Mouse (Mus musculus): ENCODE data around the gene Fam193b. TPM values are rescaled to one million over a fixed set of nuclear protein-coding genes. Genes with fewer than 3 reads are reported as not detected.

The Fam193b gene
- total RNA-seq, 2 experiments from 2014 or later: 61.9 to 82.4 TPM

DNA sequence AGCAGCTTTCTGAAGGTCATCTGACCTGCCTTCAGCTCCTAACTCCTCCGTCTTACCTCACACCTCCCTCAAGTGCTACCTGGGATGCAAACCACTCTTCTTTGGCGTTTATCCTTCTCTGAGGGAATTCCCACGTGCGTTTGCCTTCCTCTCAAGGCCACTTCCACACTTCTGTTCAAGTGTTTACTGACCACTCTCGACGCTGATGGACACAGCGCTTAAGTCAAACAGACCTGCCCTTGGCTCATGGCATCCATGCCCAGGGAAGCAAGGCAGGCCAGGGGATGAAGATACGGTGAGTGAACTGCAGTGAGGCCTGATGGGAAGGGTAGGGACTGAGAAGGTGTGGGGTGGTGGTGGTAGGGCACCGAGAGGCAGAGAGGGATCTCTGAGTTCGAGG is 70.3 kb downstream of the Fam193b start:
- no peak for DNase-seq (ENCODE audit: low spot score in 2 of 2)

DNA sequence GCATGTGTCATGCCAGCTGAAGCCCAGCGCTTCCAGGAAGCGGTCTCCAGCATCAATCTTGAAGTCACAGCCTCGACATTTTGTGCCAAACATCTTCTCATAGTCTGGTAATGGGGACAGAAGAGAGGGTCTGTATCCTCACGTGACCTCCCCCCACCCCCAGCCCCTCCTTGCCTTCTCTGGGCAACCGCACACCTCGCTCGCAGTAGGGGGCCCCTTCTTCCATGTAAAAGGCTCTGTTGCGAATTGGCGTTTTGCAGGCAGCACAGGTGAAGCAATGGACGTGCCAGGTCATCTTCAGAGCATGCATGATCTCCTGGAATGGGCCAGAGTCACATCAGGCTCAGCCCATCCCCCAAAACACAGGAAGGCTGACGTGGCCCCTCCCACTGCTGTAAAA is 72.0 kb downstream of the Fam193b start:
- DNase-seq (ENCODE audit: low spot score in 2 of 2): no peak

DNA sequence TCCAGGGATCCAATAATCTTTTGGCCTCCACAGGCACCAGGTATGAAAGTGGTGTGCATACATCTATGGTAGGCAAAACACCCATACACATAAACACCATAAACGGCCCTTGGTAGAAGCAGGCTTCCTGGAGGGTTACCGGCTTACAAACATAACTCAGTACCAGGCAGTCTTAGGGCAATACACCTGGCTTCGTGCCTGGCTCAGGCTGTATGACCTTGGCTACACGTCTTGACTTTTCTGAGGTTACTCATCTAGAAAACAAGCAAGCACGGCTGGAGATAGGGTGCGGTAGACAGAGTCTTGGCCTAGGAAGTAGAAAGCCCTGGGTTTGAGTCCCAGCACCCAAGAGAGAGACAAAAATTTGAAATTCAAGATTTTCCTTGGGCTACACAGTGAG is 74.3 kb downstream of the Fam193b start:
- DNase-seq (ENCODE audit: low spot score in 2 of 2): no peak

- DNase-seq (ENCODE audit: low spot score in 2 of 2): no peak
Observed at GRCm38 (mm10) chr13:55495702-55496101, 75.2 kb downstream of the Fam193b start.

DNA sequence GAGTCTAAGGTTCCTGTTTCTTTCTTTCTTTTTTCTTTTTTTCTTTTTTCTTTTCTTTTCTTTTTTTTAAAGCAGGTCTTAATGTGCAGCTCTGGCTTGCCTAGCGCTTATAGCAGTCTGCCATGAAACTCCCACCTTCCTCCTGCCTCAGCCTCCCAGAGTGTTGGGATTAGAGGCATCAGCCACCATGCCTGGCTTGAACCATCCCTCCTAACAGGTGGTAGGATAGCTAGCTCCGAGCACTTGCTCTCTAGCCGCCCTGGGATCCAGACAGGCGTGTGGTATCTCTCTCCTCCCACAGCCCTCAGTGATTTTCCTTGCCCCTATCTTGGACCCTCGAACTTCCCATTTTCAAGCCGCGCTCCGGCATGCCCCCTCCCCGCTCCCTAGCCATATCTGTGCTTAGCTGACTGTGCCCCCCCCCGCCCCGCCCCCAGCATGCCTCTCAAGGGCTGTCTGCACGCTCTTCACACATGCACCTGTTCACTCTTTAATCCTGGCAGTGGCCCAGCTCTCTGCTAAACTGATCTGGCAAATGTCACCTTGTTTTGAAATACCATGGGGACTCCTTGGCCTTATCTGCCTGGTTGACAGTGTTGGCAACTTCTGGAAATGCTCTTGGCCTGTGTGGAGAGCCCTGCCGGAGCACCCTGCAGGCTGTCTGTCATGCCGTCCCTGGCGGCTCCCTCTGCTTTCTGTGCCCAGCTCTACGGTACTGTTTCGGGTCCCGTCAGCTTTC is 75.9 kb downstream of the Fam193b start:
- DNase-seq (ENCODE audit: low spot score in 2 of 2): peak; percentile 63 to 74

GRCm38 (mm10) chr13:55494257-55494656 is 76.7 kb downstream of the Fam193b start:
- no peak for DNase-seq (ENCODE audit: low spot score in 2 of 2)

Small RNA genes within 50 kb of the gene (microRNA-seq; reads per million reads assigned to microRNA genes)
- gene Mir6945: 4.3 to 5.8 reads per million in 2 experiments

Other genes with a start within 250 kb of the Fam193b start
- gene Rab24, start 249.2 kb downstream of the Fam193b start, total RNA-seq (2021): 10 to 100 TPM; 62.4 to 66.9 TPM
- gene Mxd3, start 241.3 kb downstream of the Fam193b start, total RNA-seq (2021): 1 to 10 TPM; 2.4 to 2.9 TPM
- gene Lman2, start 208.3 kb downstream of the Fam193b start, total RNA-seq (2021): 10 to 100 TPM; 44.7 to 49.4 TPM
- gene Rgs14, start 201.4 kb downstream of the Fam193b start, total RNA-seq (2021): 10 to 100 TPM; 28.6 to 37.0 TPM
- gene Slc34a1, start 172.9 kb downstream of the Fam193b start, total RNA-seq (2021): not detected
- gene Pfn3, start 155.9 kb downstream of the Fam193b start, total RNA-seq (2021): under 1 TPM in 1 of 2 experiments, not detected in 1; 0.75 TPM
- gene F12, start 144.3 kb downstream of the Fam193b start, total RNA-seq (2021): 1 to 10 TPM in 1 of 2 experiments, under 1 TPM in 1; 0.37 to 1.2 TPM
- 10 to 100 TPM; 76.4 to 79.2 TPM for gene Grk6, start 126.0 kb downstream of the Fam193b start, total RNA-seq (2021)
- 100 to 1,000 TPM in 1 of 2 experiments, 10 to 100 TPM in 1; 98.1 to 112 TPM for gene Prr7, start 106.9 kb downstream of the Fam193b start, total RNA-seq (2021)
- 100 to 1,000 TPM; 392 to 399 TPM for gene Dbn1, start 83.0 kb downstream of the Fam193b start, total RNA-seq (2021)
- gene Pdlim7, start 57.4 kb downstream of the Fam193b start, total RNA-seq (2021): 10 to 100 TPM; 66.1 to 68.9 TPM
- gene Dok3, start 41.8 kb downstream of the Fam193b start, total RNA-seq (2021): 1 to 10 TPM; 5.0 to 6.5 TPM
- 10 to 100 TPM; 36.9 to 46.6 TPM for gene Ddx41, start 34.5 kb downstream of the Fam193b start, total RNA-seq (2021)
- gene Tmed9, start 2.6 kb upstream of the Fam193b start, total RNA-seq (2021): 100 to 1,000 TPM; 127 to 128 TPM
- gene B4galt7, start 28.8 kb upstream of the Fam193b start, total RNA-seq (2021): 10 to 100 TPM; 23.1 to 23.8 TPM
- gene Caml, start 51.9 kb upstream of the Fam193b start, total RNA-seq (2021): 10 to 100 TPM; 51.5 to 59.9 TPM
- 10 to 100 TPM; 49.4 to 55.2 TPM for gene Ddx46, start 63.9 kb upstream of the Fam193b start, total RNA-seq (2021)
- 10 to 100 TPM; 82.3 to 83.3 TPM for gene B230219D22Rik, start 122.0 kb upstream of the Fam193b start, total RNA-seq (2021)
- 10 to 100 TPM; 58.3 to 61.4 TPM for gene Txndc15, start 143.5 kb upstream of the Fam193b start, total RNA-seq (2021)
- 10 to 100 TPM; 28.3 to 36.1 TPM for gene Pcbd2, start 156.2 kb upstream of the Fam193b start, total RNA-seq (2021)
- under 1 TPM in 1 of 2 experiments, not detected in 1; 0.37 TPM for gene Catsper3, start 213.4 kb upstream of the Fam193b start, total RNA-seq (2021)

Data from layer of hippocampus, postnatal 10 days (tissue).